Mouse (Mus musculus) myocyte (in vitro differentiated cells): ENCODE results near the gene D230025D16Rik. TPM values are rescaled to one million over a fixed set of nuclear protein-coding genes. Genes with fewer than 3 reads are reported as not detected.
"Not testable (repeated sequence)": the region's sequence is repeated elsewhere in the genome, so short reads cannot be mapped to it uniquely, and the experiment has no call there.

ENCODE experiments used
- H3K27me3 ChIP-seq: one replicate; pipeline ENCODE4 v1.6.1; 2011; ENCODE audit not compliant: control insufficient read depth, insufficient read depth, insufficient read length
- H3K36me3 ChIP-seq: one replicate; pipeline ENCODE4 v1.6.1; 2011; ENCODE audit not compliant: control insufficient read depth, insufficient read depth
- H3K4me2 ChIP-seq: one replicate; pipeline ENCODE4 v1.6.1; 2011; ENCODE audit warnings: low read depth, control low read depth
- H3K4me3 ChIP-seq: one replicate; pipeline ENCODE4 v1.5.1; 2011; ENCODE audit warnings: mild to moderate bottlenecking, control low read depth, moderate library complexity
- H3K79me2 ChIP-seq: one replicate; pipeline ENCODE4 v1.6.1; 2011; ENCODE audit not compliant: control insufficient read depth, insufficient read depth
- H3ac ChIP-seq: one replicate; pipeline ENCODE4 v1.6.1; 2011; ENCODE audit not compliant: control insufficient read depth, insufficient read length
- CEBPB ChIP-seq: IDR thresholded peaks from 2 replicates; pipeline ENCODE4 v1.6.1; 2011; ENCODE audit warnings: mild to moderate bottlenecking, moderate library complexity; ENCODE audit not compliant: poor library complexity, insufficient read depth, severe bottlenecking
- E2F4 ChIP-seq: IDR thresholded peaks from one replicate; pipeline ENCODE4 v1.6.1; 2011; ENCODE audit warnings: mild to moderate bottlenecking, control low read depth, moderate library complexity; ENCODE audit not compliant: insufficient read depth
- MAX ChIP-seq: IDR thresholded peaks from one replicate; pipeline ENCODE4 v1.6.1; 2011; ENCODE audit warnings: low read depth, mild to moderate bottlenecking, control low read depth
- MYOD1 ChIP-seq, 3 experiments: IDR thresholded peaks; one replicate each; pipeline ENCODE4 v1.6.1; 2011; ENCODE audit warnings: control low read depth in 2 of 3, low read depth in 2 of 3, mild to moderate bottlenecking in 2 of 3, moderate library complexity in 1 of 3; ENCODE audit not compliant: insufficient read length in 2 of 3, control insufficient read depth in 1 of 3
- MYOG ChIP-seq, 3 experiments: IDR thresholded peaks; one replicate each; pipeline ENCODE4 v1.6.1; 2011; ENCODE audit warnings: control low read depth in 2 of 3, low read depth in 2 of 3, mild to moderate bottlenecking in 2 of 3; ENCODE audit not compliant: insufficient read length in 2 of 3, control insufficient read depth in 1 of 3, insufficient read depth in 1 of 3
- POLR2A ChIP-seq: IDR thresholded peaks from one replicate; pipeline ENCODE4 v1.6.1; 2011; ENCODE audit warnings: low read depth, mild to moderate bottlenecking, control low read depth, moderate library complexity; ENCODE audit not compliant: insufficient read length
- POLR2AphosphoS2 ChIP-seq: IDR thresholded peaks from one replicate; pipeline ENCODE4 v1.6.1; 2011; ENCODE audit warnings: low read depth, control low read depth; ENCODE audit not compliant: insufficient read length
- REST ChIP-seq: IDR thresholded peaks from one replicate; pipeline ENCODE4 v1.6.1; 2011; ENCODE audit warnings: mild to moderate bottlenecking, control low read depth, moderate library complexity; ENCODE audit not compliant: insufficient read depth, insufficient read length
- SRF ChIP-seq: IDR thresholded peaks from one replicate; pipeline ENCODE4 v1.6.1; 2011; ENCODE audit warnings: low read depth; ENCODE audit not compliant: control insufficient read depth, insufficient read length
- TCF12 ChIP-seq: IDR thresholded peaks from one replicate; pipeline ENCODE4 v1.6.1; 2011; ENCODE audit warnings: mild to moderate bottlenecking, control low read depth; ENCODE audit not compliant: poor library complexity, insufficient read depth, severe bottlenecking
- TCF3 ChIP-seq: IDR thresholded peaks from one replicate; pipeline ENCODE4 v1.6.1; 2011; ENCODE audit warnings: low read depth, control low read depth; ENCODE audit not compliant: insufficient read length
- USF1 ChIP-seq: IDR thresholded peaks from one replicate; pipeline ENCODE4 v1.6.1; 2011; ENCODE audit warnings: low read depth, mild to moderate bottlenecking, control low read depth, moderate library complexity
- polyA plus RNA-seq: library from polyadenylated mRNA; unstranded; fragments of >200 nt; fragmentation: generic; extraction: Trizol; gene quantifications from one replicate; pipeline ENCODE4 v1.2.1, GENCODE M21; 2012; ENCODE audit warnings: missing spikeins

D230025D16Rik gene
- polyA plus RNA-seq = 16.6 TPM

GRCm38 (mm10) chr8:105224413-105225271, at the start of gene D230025D16Rik:
D230025D16Rik (plus strand) TSS chr8:105225145.
- TF ChIP-seq POLR2A (peak; percentile 96), MAX (no peak), CEBPB (no peak), TCF3 (no peak), REST (no peak), E2F4 (no peak), USF1 (no peak), MYOD1 (IDR thresholded peaks at IDR 0.05; ENCODE audit: control insufficient read depth in 1 of 3, insufficient read length in 2 of 3, low read depth in 2 of 3) (no peak), SRF (peak; percentile 45), TCF12 (no peak), MYOG (IDR thresholded peaks at IDR 0.05; ENCODE audit: control insufficient read depth in 1 of 3, insufficient read depth in 1 of 3, insufficient read length in 2 of 3, low read depth in 2 of 3) (peak in 1 of 3 experiments; percentile 68), POLR2AphosphoS2 (peak; percentile 89)
- H3ac ChIP-seq = peak within 1 kb of the TSS; percentile 50
- H3K79me2 ChIP-seq = peaks cover 43% of the 10 kb centered on the region
- no peaks in the 10 kb centered on the region for H3K36me3 ChIP-seq
- H3K4me2 ChIP-seq = peak within 1 kb of the TSS; percentile 83
- H3K27me3 ChIP-seq = no peaks in the 10 kb centered on the region
- H3K4me3 ChIP-seq = peak within 1 kb of the TSS; percentile 62

- H3ac ChIP-seq, H3K4me3 ChIP-seq: not testable (repeated sequence)
- peaks cover 30% of the 10 kb centered on the region for H3K36me3 ChIP-seq
Measured at GRCm38 (mm10) chr8:105175287-105175686, 49.7 kb upstream of the D230025D16Rik start.

GRCm38 (mm10) chr8:105178211-105178800, 46.6 kb upstream of the D230025D16Rik start:
- TF ChIP-seq E2F4 = no peak
- H3K4me3 ChIP-seq = no peak overlapping the region
- no peak overlapping the region for H3K4me2 ChIP-seq
- H3K27me3 ChIP-seq = no peaks in the 10 kb centered on the region
- no peak overlapping the region for H3ac ChIP-seq
- peaks cover 44% of the 10 kb centered on the region for H3K36me3 ChIP-seq
- peaks cover 100% of the 10 kb centered on the region for H3K79me2 ChIP-seq

More at GRCm38 (mm10) chr8:105175287-105175686, 49.7 kb upstream of the D230025D16Rik start:
- H3K27me3 ChIP-seq, H3K4me2 ChIP-seq: not testable (repeated sequence)
- H3K79me2 ChIP-seq = peaks cover 88% of the 10 kb centered on the region

- Histone ChIP-seq H3ac (no peak overlapping the region), H3K36me3 (peaks cover 37% of the 10 kb centered on the region), H3K27me3 (no peaks in the 10 kb centered on the region), H3K79me2 (peaks cover 88% of the 10 kb centered on the region), H3K4me3 (no peak overlapping the region), H3K4me2 (no peak overlapping the region)
- no peak for TF ChIP-seq POLR2A
- no peak for TF ChIP-seq CEBPB
- no peak for TF ChIP-seq MYOD1 (IDR thresholded peaks at IDR 0.05; ENCODE audit: control insufficient read depth in 1 of 3, insufficient read length in 2 of 3, low read depth in 2 of 3)
- TF ChIP-seq SRF = no peak
- no peak for TF ChIP-seq REST
- TF ChIP-seq E2F4 = no peak
- no peak for TF ChIP-seq USF1
- no peak for TF ChIP-seq TCF3
- TF ChIP-seq MAX = no peak
- TF ChIP-seq MYOG (IDR thresholded peaks at IDR 0.05; ENCODE audit: control insufficient read depth in 1 of 3, insufficient read depth in 1 of 3, insufficient read length in 2 of 3, low read depth in 2 of 3) = no peak
- no peak for TF ChIP-seq TCF12
- no peak for TF ChIP-seq POLR2AphosphoS2
Measured at GRCm38 (mm10) chr8:105182201-105182600, 42.7 kb upstream of the D230025D16Rik start.

- H3K79me2 ChIP-seq = peaks cover 88% of the 10 kb centered on the region
- H3K36me3 ChIP-seq = peaks cover 29% of the 10 kb centered on the region
- H3K4me2 ChIP-seq = peak overlapping the region; percentile 83
- H3K4me3 ChIP-seq = no peak overlapping the region
- TF ChIP-seq MYOD1 (IDR thresholded peaks at IDR 0.05; ENCODE audit: control insufficient read depth in 1 of 3, insufficient read length in 2 of 3, low read depth in 2 of 3) (peak; percentile 0 to 36 (median 16)), MAX (peak; percentile 72), REST (no peak), E2F4 (no peak), SRF (no peak), POLR2A (no peak), TCF3 (no peak), TCF12 (no peak), MYOG (IDR thresholded peaks at IDR 0.05; ENCODE audit: control insufficient read depth in 1 of 3, insufficient read depth in 1 of 3, insufficient read length in 2 of 3, low read depth in 2 of 3) (peak in 1 of 3 experiments; percentile 46), USF1 (peak; percentile 64), POLR2AphosphoS2 (no peak), CEBPB (peak; percentile 63; the same call in 1 of the 2 replicates)
- no peaks in the 10 kb centered on the region for H3K27me3 ChIP-seq
- no peak overlapping the region for H3ac ChIP-seq
Measured at GRCm38 (mm10) chr8:105186467-105187005, 38.4 kb upstream of the D230025D16Rik start.
